Mouse (Mus musculus) MEL-GATA-1-ER (cell line): ENCODE results near the gene Map2k7.

Experiments
- DNase-seq: peaks from one replicate; pipeline ENCODE4 v3.0.0-alpha.2; 2012; ENCODE audit warnings: low read depth; ENCODE audit errors: extremely low read depth

The Map2k7 gene

DNA sequence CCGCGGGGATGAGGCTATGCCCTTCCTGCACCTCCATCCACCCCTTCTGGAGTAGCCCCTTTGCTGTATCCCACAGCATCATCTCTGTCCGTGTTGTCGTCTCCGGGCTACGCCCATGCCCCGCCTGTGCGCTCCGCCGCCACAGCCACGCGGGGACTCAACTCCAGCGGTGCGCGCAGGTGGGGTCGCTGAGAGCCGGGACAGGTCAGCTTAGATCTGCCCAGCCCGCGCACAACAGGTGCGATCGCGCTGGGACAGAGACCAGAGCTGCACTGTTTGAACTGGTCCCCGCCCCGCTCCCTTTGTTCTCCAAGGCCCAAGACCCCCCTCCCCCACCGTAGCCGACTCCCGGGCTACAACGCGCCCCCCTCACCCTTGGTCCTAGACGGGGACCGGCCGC is 20.1 kb downstream of the Map2k7 start:
- no peak for DNase-seq

DNA sequence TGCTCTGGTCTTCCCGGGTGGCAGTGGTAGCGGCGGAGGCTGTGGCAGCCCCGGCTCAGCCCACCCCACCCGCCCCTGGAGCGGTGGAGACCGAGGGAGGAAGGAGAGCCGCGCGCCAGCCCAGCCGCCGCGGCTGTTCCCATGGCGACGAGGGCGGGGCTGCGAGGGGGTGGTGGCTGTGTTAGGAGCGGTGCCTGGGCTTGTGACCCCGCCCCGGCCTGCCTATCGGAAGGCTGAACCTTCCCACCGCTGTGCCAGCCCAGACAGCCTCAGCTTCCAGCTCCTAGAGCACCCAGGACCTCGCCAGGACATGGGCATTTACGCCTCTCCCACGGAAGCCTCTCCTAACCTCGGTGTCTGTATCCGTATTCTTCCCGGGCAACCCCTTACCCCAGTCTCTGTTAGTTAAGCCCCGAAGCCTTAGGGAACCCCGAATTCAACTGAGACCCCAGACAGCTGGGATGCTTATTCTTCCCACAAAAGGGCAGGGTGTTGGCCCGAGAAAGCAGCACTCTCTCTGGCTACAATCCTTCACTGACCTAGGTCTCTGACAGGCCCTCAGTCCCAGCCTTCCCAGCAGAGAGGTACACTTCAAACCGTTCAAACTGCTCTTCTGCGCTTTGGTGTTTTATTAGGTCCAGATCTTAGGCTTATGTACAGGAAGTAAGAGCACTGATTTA is 20.7 kb downstream of the Map2k7 start, which contains the start of gene Ctxn1:
TSS of gene Ctxn1 (minus strand) at position 150 of the 680 bp plus-strand sequence.
- no peak for DNase-seq

DNA sequence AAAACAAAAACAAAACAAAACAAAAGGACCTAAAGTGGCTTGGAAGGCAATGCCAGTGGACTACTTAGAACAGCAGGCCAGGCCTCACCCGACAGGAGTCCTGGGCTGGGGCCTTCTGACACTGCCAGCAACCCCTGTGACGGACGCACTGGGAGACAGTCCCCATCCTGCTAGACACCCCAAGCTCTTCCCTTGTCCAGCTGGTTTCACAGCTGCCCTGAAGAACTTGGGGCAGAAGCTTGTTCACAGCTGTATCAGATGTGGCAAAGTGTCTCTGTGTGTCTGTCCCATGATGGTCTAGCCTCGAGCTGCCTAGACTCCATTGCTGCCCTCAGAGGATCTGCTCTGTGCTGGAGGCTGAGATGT is 21.2 kb downstream of the Map2k7 start:
- no peak for DNase-seq

DNA sequence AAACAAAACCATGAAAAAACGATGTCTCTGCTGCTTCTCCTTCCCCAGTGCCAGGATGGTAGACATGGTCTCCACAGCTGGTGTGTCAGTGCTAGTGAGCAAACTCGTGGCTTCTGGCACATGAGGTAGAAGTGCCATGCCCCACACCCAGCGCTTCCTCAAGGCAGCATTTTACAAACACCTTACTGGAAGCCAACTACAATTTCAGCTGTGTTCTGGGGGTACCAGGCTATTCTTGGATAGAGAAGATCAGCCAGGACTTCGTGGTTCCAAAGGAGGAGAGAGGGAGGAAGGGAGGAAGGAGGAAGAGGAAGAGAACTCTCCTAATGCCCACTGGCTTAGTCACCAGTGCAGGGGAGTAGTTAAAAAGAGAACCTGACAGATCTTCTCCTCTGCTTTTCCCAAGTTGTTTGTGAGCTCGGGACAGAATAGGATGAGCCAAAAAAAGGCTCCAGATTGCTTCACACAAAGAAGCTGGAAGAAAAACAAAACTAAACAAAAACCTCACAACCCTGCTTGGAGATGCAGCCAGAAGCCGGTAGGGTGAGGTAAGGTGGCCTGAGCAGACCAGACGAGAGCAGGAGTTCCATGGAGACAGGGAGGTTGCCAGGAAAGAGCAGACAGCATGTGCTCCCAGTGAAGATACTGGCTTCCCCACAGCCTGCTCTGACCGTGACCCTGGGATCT is 24.7 kb downstream of the Map2k7 start:
- DNase-seq: no peak

GRCm38 (mm10) chr8:4265160-4265914 is 26.8 kb downstream of the Map2k7 start:
- no peak for DNase-seq

DNA sequence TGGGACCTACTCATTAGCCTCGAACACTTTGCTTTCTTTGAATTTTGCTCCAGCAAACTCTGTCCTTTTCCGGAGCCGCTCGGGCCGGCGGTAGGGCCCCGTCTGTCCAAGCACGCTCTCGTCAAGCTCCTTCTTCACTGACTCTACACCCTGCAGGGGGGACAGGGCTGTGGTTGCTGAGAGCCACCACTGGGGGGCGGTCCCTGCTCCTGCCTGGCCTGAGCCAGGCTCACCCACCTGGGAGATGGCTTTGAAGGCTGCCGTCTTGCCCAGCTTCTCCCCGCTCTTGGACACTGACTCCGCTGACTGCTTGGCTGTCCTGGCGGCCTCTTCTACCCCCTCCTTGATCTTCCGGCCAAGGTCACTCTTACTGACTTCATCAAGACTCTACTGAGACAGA is 29.1 kb downstream of the Map2k7 start:
- DNase-seq: no peak

GRCm38 (mm10) chr8:4269609-4270008 is 31.1 kb downstream of the Map2k7 start:
- DNase-seq: no peak

GRCm38 (mm10) chr8:4275275-4276110 is 37.0 kb downstream of the Map2k7 start, which contains the start of gene Timm44:
TSS of gene Timm44 (minus strand) at chr8:4275913.
- DNase-seq: peak; percentile 86

DNA sequence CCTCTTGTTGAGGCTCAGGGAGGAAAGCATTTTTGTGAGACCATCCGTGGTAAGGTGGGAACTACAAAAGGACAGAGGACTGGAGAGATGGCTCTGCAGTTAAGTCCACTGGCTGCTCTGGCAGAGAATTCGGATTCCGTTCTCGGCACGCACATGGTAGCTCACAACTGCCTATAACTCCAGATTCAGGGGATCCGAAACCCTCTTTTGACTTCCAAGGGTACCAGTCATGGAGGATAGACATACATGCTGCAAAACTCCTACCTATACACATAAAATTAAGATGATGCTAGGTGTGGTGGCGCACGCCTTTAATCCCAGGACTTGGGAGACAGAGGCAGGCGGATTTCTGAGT is 37.5 kb downstream of the Map2k7 start:
- DNase-seq: no peak

GRCm38 (mm10) chr8:4292738-4293137 is 54.2 kb downstream of the Map2k7 start:
- DNase-seq: no peak
